Mouse (Mus musculus) brown adipose tissue, adult 24 weeks (tissue): ENCODE results near the gene Slc12a8. TPM values are rescaled to one million over a fixed set of nuclear protein-coding genes. Genes with fewer than 3 reads are reported as not detected.

Source experiments
- H3K27ac ChIP-seq: fragments of 200-500 bp; replicated peaks from 2 replicates; pipeline ENCODE4 v1.5.1; 2012; ENCODE audit warnings: low read depth, mild to moderate bottlenecking, low read length
- H3K4me1 ChIP-seq: fragments of 200-500 bp; 2 replicates; pipeline ENCODE4 v1.6.1; 2012; ENCODE audit warnings: low read length, mixed read lengths; ENCODE audit not compliant: control insufficient read depth, insufficient read depth, insufficient read length
- H3K4me3 ChIP-seq: fragments of 200-500 bp; 2 replicates; pipeline ENCODE4 v1.5.1; 2012; ENCODE audit warnings: low read depth, mild to moderate bottlenecking, low read length, moderate library complexity; ENCODE audit not compliant: insufficient read depth
- polyA plus RNA-seq: library from polyadenylated mRNA; stranded (reverse); fragments of >200 nt; gene quantifications from 2 replicates; pipeline ENCODE4 v1.2.4, GENCODE M21; 2012; ENCODE audit not compliant: missing spikeins, insufficient read depth, insufficient read length

The Slc12a8 gene
- polyA plus RNA-seq, 1 experiment, result not detected

- Histone ChIP-seq H3K4me3 (no peak overlapping the region), H3K27ac (peak overlapping the region; percentile 84), H3K4me1 (peaks cover 42% of the 10 kb centered on the region)
These were observed 160.2 kb downstream of the Slc12a8 start for GRCm38 (mm10) chr16:33677313-33677690.

GRCm38 (mm10) chr16:33677901-33678300, 160.8 kb downstream of the Slc12a8 start:
- Histone ChIP-seq H3K4me1 (peaks cover 47% of the 10 kb centered on the region), H3K4me3 (no peak overlapping the region), H3K27ac (peak overlapping the region; percentile 87)

- Histone ChIP-seq H3K4me3 (no peak overlapping the region), H3K27ac (peak overlapping the region; percentile 90), H3K4me1 (peaks cover 50% of the 10 kb centered on the region)
These were observed 163.1 kb downstream of the Slc12a8 start for GRCm38 (mm10) chr16:33680271-33680670.

GRCm38 (mm10) chr16:33680816-33681215, 163.7 kb downstream of the Slc12a8 start:
- Histone ChIP-seq H3K4me3 (no peak overlapping the region), H3K4me1 (peaks cover 45% of the 10 kb centered on the region), H3K27ac (peak overlapping the region; percentile 96)

GRCm38 (mm10) chr16:33681661-33682060, 164.5 kb downstream of the Slc12a8 start:
- Histone ChIP-seq H3K4me3 (no peak overlapping the region), H3K27ac (peak overlapping the region; percentile 96), H3K4me1 (peaks cover 42% of the 10 kb centered on the region)

- Histone ChIP-seq H3K4me1 (peaks cover 43% of the 10 kb centered on the region), H3K4me3 (no peak overlapping the region), H3K27ac (peak overlapping the region; percentile 57)
These were observed 165.5 kb downstream of the Slc12a8 start for GRCm38 (mm10) chr16:33682651-33683050.

- Histone ChIP-seq H3K27ac (peak overlapping the region; percentile 100), H3K4me1 (peaks cover 46% of the 10 kb centered on the region)
These were observed 166.4 kb downstream of the Slc12a8 start for GRCm38 (mm10) chr16:33683206-33684161.

GRCm38 (mm10) chr16:33684162-33684702, 167.1 kb downstream of the Slc12a8 start, which contains the start of gene Heg1:
Gene Heg1, plus strand, starts transcription at chr16:33684370.
- Histone ChIP-seq H3K27ac (peak within 1 kb of the TSS; percentile 100), H3K4me1 (peaks cover 44% of the 10 kb centered on the region), H3K4me3 (peak within 1 kb of the TSS; percentile 100)

More at GRCm38 (mm10) chr16:33683206-33684161, 166.4 kb downstream of the Slc12a8 start:
- H3K4me3 ChIP-seq, result peak overlapping the region; percentile 100

GRCm38 (mm10) chr16:33684703-33685701, 167.9 kb downstream of the Slc12a8 start:
- Histone ChIP-seq H3K4me3 (peak overlapping the region; percentile 100), H3K27ac (peak overlapping the region; percentile 97), H3K4me1 (peaks cover 49% of the 10 kb centered on the region)

GRCm38 (mm10) chr16:33686056-33686455, 168.9 kb downstream of the Slc12a8 start:
- Histone ChIP-seq H3K4me1 (peaks cover 50% of the 10 kb centered on the region), H3K4me3 (peak overlapping the region; percentile 100), H3K27ac (peak overlapping the region; percentile 97)

- H3K27ac ChIP-seq, result peak overlapping the region; percentile 97
These were observed 170.6 kb downstream of the Slc12a8 start for GRCm38 (mm10) chr16:33687724-33688123.

GRCm38 (mm10) chr16:33690975-33691747, 174.0 kb downstream of the Slc12a8 start:
- H3K4me3 ChIP-seq, result peak overlapping the region; percentile 15; the same call in 1 of the 2 replicates
- H3K27ac ChIP-seq, result peak overlapping the region; percentile 21
- H3K4me1 ChIP-seq, result peaks cover 73% of the 10 kb centered on the region

More at GRCm38 (mm10) chr16:33687724-33688123, 170.6 kb downstream of the Slc12a8 start:
- Histone ChIP-seq H3K4me3 (peak overlapping the region; percentile 100), H3K4me1 (peaks cover 59% of the 10 kb centered on the region)

- Histone ChIP-seq H3K4me3 (no peak overlapping the region), H3K4me1 (peaks cover 72% of the 10 kb centered on the region), H3K27ac (peak overlapping the region; percentile 28; the same call in 1 of the 2 replicates)
These were observed 176.4 kb downstream of the Slc12a8 start for GRCm38 (mm10) chr16:33693553-33693952.
